Mouse (Mus musculus): ENCODE data around the gene Smc4. TPM values are rescaled to one million over a fixed set of nuclear protein-coding genes. Genes with fewer than 3 reads are reported as not detected.

Gene Smc4
- total RNA-seq (2021), result 1 to 10 TPM; 6.6 to 7.7 TPM
- long read RNA-seq, experiment 1, full-length matches to known transcripts, result 3 of 4 reads
- long read RNA-seq, experiment 1, partial matches to known transcripts, result 0 of 4 reads
- long read RNA-seq, experiment 1, other reads (novel, unspliced or antisense), result 1 of 4 reads
- long read RNA-seq, experiment 2, full-length matches to known transcripts, result 2 of 4 reads
- long read RNA-seq, experiment 2, partial matches to known transcripts, result 0 of 4 reads
- long read RNA-seq, experiment 2, other reads (novel, unspliced or antisense), result 2 of 4 reads

GRCm38 (mm10) chr3:69004437-69005337 lies at the start of gene Smc4, which contains the start of gene Ift80:
Gene Smc4, plus strand, starts transcription at chr3:69004738.
Gene Ift80, minus strand, starts transcription at chr3:69004570.
- DNase-seq (ENCODE audit: low spot score in 2 of 2), result peak; percentile 94 to 95
- Histone ChIP-seq H3K27ac (peak within 1 kb of the TSS; percentile 93), H3K4me3 (peak within 1 kb of the TSS; percentile 77)
- TF ChIP-seq CTCF (conservative IDR thresholded peaks at IDR 0.05), result no peak

DNA sequence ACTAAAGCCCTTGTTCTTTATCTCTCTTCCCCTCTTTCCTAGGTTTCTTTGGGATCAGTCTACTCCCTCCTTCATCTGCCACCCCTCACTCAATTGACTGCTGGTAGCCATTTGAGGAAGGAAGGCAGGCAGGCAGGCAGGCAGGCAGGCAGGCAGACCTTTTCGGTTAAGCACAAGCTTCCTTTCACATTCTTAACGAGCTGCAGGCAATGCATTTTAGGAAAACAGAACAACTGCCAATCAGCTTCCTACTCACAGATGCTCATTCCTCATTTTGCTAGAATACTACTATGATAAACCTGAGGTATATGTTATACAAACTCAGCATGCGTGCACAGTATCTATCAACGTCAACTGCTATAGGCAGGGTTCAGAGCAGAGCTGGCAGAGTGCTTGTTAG lies 48.1 kb upstream of the Smc4 start:
- H3K27ac ChIP-seq, result peak overlapping the region; percentile 36; the same call in 1 of the 2 replicates
- TF ChIP-seq CTCF (conservative IDR thresholded peaks at IDR 0.05), result no peak

DNA sequence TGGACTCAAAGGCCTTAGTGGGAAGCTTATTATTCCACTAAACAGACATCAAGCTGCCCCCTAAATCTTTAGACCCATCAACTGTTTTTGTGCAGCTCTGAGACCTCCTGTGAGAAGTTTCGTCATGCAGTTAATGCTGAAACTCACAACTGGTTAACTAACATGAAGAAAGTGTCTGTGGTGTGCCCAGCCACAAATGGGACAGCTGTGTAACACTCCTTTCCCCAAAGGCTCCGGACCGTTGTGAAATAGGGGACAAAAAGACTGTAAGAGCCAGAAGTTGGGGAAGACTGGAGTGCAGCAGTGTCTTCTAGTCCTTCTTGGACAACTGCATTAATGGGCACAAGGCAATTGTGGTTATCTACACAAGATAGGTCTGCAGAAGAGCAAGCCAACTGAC lies 47.1 kb upstream of the Smc4 start:
- Histone ChIP-seq H3K4me3 (no peak overlapping the region), H3K27ac (no peak overlapping the region)
- no peak for DNase-seq (ENCODE audit: low spot score in 2 of 2)
- TF ChIP-seq CTCF (conservative IDR thresholded peaks at IDR 0.05), result no peak

More for the DNA sequence above, 48.1 kb upstream of the Smc4 start:
- DNase-seq (ENCODE audit: low spot score in 2 of 2), result peak in 1 of 2 experiments; percentile 43
- H3K4me3 ChIP-seq, result no peak overlapping the region

GRCm38 (mm10) chr3:68964682-68965081 lies 39.9 kb upstream of the Smc4 start:
- DNase-seq (ENCODE audit: low spot score in 2 of 2), result no peak
- TF ChIP-seq CTCF (conservative IDR thresholded peaks at IDR 0.05), result peak; percentile 67
- Histone ChIP-seq H3K4me3 (no peak overlapping the region), H3K27ac (no peak overlapping the region)

DNA sequence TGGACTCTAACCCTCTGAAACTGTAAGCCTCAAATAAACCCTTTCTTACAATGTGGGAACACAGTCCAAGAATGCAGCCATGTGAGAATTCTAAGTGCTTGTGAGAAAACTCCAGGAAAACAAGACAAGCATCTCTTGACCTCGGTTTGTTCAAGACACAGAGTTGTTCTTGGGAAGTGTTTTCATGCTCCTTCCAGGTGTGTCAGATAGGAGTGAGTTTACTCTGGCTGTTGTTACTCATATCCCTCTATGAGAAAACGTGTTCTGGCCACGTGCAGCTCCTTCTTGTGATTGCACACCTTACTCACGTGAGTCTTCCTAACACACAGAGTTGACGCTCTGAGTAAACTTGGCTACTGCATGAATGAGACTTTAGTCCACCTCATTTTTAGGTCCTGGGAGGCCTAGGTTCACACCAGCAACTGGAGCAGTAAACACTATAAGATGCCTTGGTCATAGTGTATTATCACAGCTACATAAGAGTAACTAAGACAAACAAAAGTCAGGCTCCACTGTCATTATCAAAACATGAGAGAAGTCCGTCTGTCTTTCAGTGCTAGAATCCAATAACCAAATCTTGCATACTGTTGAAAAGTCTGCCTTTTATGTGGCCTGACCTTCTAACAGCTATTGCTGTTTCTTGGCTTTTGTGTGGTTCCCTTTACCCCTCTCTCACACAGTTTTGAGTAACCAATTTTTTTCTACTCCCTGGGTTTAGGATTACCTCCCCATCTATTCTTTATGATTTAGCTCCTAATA lies 37.8 kb upstream of the Smc4 start:
- H3K4me3 ChIP-seq, result no peak overlapping the region
- no peak for DNase-seq (ENCODE audit: low spot score in 2 of 2)
- no peak for TF ChIP-seq CTCF (conservative IDR thresholded peaks at IDR 0.05)
- H3K27ac ChIP-seq, result no peak overlapping the region

- Histone ChIP-seq H3K4me3 (no peak overlapping the region), H3K27ac (no peak overlapping the region)
- no peak for TF ChIP-seq CTCF (conservative IDR thresholded peaks at IDR 0.05)
- DNase-seq (ENCODE audit: low spot score in 2 of 2), result peak in 1 of 2 experiments; percentile 21
Observed at GRCm38 (mm10) chr3:68967404-68967803, 37.1 kb upstream of the Smc4 start.

- DNase-seq (ENCODE audit: low spot score in 2 of 2), result no peak
- Histone ChIP-seq H3K27ac (no peak overlapping the region), H3K4me3 (no peak overlapping the region)
- no peak for TF ChIP-seq CTCF (conservative IDR thresholded peaks at IDR 0.05)
Observed at GRCm38 (mm10) chr3:68969091-68969590, 35.4 kb upstream of the Smc4 start.

GRCm38 (mm10) chr3:68973574-68973973 lies 31.0 kb upstream of the Smc4 start:
- TF ChIP-seq CTCF (conservative IDR thresholded peaks at IDR 0.05), result no peak
- H3K4me3 ChIP-seq, result no peak overlapping the region
- H3K27ac ChIP-seq, result no peak overlapping the region
- no peak for DNase-seq (ENCODE audit: low spot score in 2 of 2)

DNA sequence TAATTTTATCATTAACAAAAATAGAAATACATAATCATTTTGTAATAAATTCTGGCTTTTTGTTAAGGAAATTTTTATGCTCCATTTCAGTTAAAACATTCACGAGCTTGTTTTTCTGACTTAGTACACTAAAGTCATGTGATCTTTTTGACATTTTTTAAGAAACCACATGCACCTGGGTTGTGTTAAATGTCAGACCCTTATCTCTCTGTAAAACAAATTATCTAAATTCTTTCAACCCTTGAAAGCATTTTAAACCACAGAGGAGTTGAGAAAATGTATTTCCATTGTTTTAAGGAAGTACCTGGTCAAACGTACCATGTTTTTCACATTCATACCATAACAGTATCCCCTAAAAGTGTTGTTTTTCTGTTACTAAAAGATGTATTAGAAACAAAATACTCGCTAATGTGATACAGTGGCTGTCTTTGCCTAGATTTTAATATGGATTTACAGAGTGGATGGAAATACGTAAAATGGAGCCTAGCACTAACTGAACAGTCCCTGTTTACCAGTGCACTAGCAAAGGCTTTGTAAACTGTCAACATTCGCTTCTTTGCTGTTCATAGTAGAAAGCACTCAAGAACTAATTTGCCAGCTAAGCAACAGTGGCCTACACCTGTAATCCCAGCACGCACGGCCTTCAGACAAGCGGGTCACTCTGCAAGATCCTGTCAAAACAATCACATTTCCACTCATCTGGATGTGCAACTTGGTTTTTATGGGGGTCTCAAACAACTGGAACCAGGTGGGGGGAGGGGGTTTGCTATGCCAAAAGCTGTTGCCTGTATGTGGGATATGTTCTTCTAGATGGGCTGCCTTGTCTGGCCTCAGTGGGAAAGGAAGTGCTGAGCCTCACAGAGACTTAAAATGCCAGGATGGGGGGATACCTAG lies 29.7 kb upstream of the Smc4 start:
- Histone ChIP-seq H3K27ac (no peak overlapping the region), H3K4me3 (no peak overlapping the region)
- no peak for TF ChIP-seq CTCF (conservative IDR thresholded peaks at IDR 0.05)
- DNase-seq (ENCODE audit: low spot score in 2 of 2), result no peak

GRCm38 (mm10) chr3:68975533-68976490 lies 28.7 kb upstream of the Smc4 start:
- no peak overlapping the region for H3K4me3 ChIP-seq
- no peak for DNase-seq (ENCODE audit: low spot score in 2 of 2)
- no peak overlapping the region for H3K27ac ChIP-seq
- peak; percentile 31 for TF ChIP-seq CTCF (conservative IDR thresholded peaks at IDR 0.05)

- Histone ChIP-seq H3K4me3 (no peak overlapping the region), H3K27ac (no peak overlapping the region)
- no peak for DNase-seq (ENCODE audit: low spot score in 2 of 2)
- no peak for TF ChIP-seq CTCF (conservative IDR thresholded peaks at IDR 0.05)
Observed at GRCm38 (mm10) chr3:68977696-68978095, 26.8 kb upstream of the Smc4 start.
